Mouse (Mus musculus): ENCODE measurements at regions not wholly inside any gene's neighbourhood (a gene's known extent, or its start where the extent isn't known, plus 50 kb on each side); places are given as distances from the start of the nearest gene placed in this dataset.

DNA sequence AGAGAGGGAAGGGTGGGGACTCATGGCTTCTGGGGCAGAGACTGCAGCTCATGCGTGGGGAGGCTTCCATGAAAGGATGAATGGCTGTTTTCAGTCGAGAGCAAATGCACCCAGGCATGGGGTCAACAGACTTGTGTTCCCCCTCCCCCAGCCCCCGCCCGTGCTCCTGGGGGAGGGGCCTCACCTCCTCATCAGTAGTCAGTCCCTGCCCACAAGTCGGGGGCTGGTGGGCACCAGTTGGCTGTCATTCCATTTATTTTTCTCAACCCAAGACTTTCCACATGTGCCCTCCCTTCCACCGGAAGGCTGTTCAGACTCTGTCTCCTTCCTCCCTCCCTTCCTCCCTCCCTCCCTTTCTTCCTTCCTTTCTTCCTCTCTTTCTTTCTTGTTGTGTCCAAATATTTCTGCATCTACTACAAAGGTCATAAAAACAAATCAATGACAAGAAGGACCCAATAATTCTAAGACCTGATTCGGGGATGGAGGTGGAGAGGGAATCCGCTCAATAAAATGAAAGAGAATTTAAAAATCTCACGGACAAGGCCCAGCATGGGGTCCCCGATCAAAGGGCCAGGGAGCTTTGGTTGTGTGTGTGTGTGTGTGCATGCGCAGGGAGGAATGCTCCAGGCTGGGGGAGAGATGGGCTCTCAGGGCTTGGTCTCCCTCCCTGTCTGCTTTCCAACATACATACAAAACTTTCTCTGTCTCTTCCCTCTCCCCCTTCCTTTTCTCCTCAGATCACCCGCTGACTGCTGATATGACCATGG is 57.7 kb downstream of the Rpl14 start:
- Histone ChIP-seq H3K9ac (no peak overlapping the region), H3K36me3 (ENCODE audit: poor library complexity, severe bottlenecking) (no peaks in the 10 kb centered on the region), H3K27ac (no peak overlapping the region), H3K4me1 (peaks cover 11% of the 10 kb centered on the region), H3K4me2 (no peak overlapping the region), H3K27me3 (no peaks in the 10 kb centered on the region), H3K4me3 (no peak overlapping the region), H3K9me3 (replicated peaks) (peaks cover 5% of the 10 kb centered on the region)
- 41% methylated on average over 12 of the region's 12 CpGs for WGBS
- ATAC-seq = no peak

GRCm38 (mm10) chr9:120629609-120630008 is 58.4 kb downstream of the Rpl14 start:
- Histone ChIP-seq H3K4me2 (no peak overlapping the region), H3K4me1 (peaks cover 11% of the 10 kb centered on the region), H3K9ac (no peak overlapping the region), H3K4me3 (no peak overlapping the region), H3K9me3 (replicated peaks) (peaks cover 5% of the 10 kb centered on the region), H3K27ac (no peak overlapping the region), H3K36me3 (ENCODE audit: poor library complexity, severe bottlenecking) (no peaks in the 10 kb centered on the region), H3K27me3 (no peaks in the 10 kb centered on the region)
- no peak for ATAC-seq
- 79% methylated on average over 11 of the region's 11 CpGs for WGBS

DNA sequence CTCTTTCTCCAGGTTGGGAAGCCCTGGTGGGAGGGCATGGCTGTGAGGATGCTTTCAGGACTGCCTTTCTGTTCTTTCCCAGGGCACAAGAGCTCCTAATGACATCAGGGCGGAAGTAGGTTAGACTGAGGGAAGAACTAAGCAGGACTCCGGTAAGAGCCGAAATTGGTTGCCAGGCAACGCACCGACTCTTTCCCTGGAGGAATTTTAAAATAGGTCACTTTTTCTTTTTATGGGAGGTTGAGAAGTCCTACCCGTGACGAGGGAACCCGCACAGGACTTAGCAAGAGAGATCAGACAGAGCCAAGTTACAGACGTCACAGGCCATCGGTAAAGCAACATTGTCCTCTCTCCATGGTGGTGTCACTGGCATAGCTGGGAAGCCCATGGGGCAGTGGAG is 61.6 kb downstream of the Rpl14 start:
- Histone ChIP-seq H3K36me3 (ENCODE audit: poor library complexity, severe bottlenecking) (no peaks in the 10 kb centered on the region), H3K9ac (no peak overlapping the region), H3K9me3 (replicated peaks) (no peaks in the 10 kb centered on the region; the same call in 1 of the 2 replicates), H3K4me2 (no peak overlapping the region), H3K27ac (no peak overlapping the region), H3K4me3 (no peak overlapping the region), H3K4me1 (peaks cover 11% of the 10 kb centered on the region), H3K27me3 (no peaks in the 10 kb centered on the region)
- 75% methylated on average over 10 of the region's 10 CpGs for WGBS
- no peak for ATAC-seq

DNA sequence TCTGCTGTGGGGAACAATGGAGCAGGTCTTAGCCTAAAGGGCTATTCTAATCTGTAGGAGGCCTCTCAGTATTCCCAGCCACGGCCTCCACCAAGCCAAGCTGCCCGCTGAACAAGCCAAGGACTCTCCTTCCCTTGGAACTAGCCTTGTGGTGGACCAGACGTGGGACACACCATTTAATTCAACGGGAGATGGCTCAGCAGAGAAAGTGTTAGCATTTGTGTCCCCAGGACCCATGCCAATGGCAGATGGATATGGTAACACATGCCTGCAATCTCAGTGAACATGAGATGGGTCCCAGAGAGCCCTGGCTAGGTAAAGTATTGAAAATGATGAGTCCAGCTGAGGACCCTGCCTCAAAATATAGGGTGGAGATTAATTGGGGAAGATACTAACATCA is 71.4 kb downstream of the Rpl14 start:
- no peaks in the 10 kb centered on the region for H3K27me3 ChIP-seq
- H3K4me2 ChIP-seq = no peak overlapping the region
- no peak for ATAC-seq
- H3K27ac ChIP-seq = no peak overlapping the region
- no peak overlapping the region for H3K4me3 ChIP-seq
- peaks cover 6% of the 10 kb centered on the region; the same call in 1 of the 2 replicates for H3K4me1 ChIP-seq
- H3K9ac ChIP-seq = no peak overlapping the region
- 71% methylated on average over 4 of the region's 4 CpGs for WGBS
- no peaks in the 10 kb centered on the region for H3K36me3 ChIP-seq (ENCODE audit: poor library complexity, severe bottlenecking)
- no peaks in the 10 kb centered on the region for H3K9me3 ChIP-seq (replicated peaks)

DNA sequence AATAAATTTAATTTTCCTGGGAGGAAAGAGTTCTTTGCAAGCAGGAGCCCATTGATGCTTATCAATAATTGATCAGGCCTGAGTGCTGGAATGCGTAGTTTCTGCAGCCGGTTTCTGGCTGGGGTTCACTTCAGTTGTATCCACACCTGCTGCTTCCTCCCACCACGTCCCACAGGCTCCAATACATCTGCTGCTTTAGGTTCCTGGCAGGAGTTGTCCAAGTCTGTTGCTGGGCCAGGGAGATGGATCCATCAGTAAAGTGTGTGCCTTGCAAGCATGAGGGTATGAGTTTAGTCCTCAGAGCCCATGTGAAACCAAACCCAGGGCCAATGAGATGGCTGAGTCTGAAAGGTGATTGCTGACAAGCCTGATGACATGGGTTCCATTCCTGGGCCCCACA is 72.1 kb downstream of the Rpl14 start:
- no peak overlapping the region for H3K27ac ChIP-seq
- H3K36me3 ChIP-seq (ENCODE audit: poor library complexity, severe bottlenecking) = no peaks in the 10 kb centered on the region
- no peak for ATAC-seq
- 85% methylated on average over 3 of the region's 3 CpGs for WGBS
- no peaks in the 10 kb centered on the region for H3K27me3 ChIP-seq
- H3K4me1 ChIP-seq = peaks cover 6% of the 10 kb centered on the region; the same call in 1 of the 2 replicates
- no peak overlapping the region for H3K9ac ChIP-seq
- no peak overlapping the region for H3K4me3 ChIP-seq
- H3K9me3 ChIP-seq (replicated peaks) = no peaks in the 10 kb centered on the region
- H3K4me2 ChIP-seq = no peak overlapping the region

DNA sequence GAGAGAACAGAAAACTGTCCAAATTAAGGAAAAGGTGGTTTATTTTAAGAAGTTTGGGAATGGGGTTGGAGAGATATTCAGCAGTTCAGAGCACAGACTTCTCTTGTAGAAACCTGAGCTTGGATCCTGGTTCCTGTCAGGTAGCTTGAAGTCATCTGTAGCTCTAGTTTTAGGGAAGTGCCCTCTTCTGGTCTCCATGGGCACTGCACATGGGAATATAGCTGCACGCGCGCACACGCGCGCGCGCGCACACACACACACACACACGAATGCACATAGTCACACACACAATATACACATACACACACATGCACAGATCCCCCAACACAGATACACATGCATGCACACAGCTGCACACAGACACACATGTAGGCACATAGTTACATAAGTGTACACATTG is 74.5 kb downstream of the Rpl14 start:
- 98% methylated on average over 10 of the region's 10 CpGs for WGBS
- no peak overlapping the region for H3K4me3 ChIP-seq

DNA sequence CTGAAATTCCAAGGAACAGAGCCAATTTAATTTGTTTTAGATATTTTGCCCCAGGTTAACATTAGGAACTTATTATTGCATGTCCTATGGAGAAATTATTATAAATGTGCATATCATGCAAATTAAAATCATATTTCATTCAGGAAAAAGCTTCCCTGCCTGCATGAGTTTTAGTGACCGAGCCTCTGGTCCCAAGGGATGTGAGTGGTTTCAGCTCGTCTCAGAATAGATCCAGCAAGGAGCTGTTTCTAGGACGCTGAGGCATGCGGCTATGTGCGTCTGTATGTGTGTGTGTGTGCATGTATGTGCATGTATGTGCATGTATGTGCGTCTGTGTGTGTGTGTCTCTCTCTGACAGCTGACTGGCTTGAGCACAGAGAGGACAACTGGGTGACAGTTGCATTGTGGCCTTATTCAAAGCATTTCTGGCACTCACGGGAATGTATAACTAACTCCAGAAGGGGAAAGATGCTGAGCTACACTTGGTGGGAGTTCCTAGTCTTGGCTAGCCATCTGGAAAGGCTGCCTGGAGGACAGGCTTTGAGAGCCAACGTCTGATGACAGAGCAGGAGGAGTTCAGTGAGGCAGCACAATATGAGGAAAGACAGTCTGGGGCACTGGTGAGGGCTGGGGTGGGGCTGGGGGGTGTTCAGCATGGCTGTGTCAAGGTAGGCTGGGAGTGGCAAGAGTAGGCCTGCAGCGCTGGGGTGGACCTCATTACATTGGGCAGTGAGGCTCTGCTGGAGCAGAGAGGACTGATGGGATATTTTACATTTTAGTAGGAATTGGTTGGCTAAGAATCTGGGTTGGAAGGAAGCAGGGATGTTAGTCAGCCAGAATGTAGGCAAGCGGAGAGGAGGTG is 75.8 kb downstream of the Rpl14 start:
- Histone ChIP-seq H3K27me3 (no peaks in the 10 kb centered on the region), H3K4me2 (no peak overlapping the region), H3K4me1 (peaks cover 6% of the 10 kb centered on the region; the same call in 1 of the 2 replicates), H3K27ac (no peak overlapping the region), H3K4me3 (no peak overlapping the region), H3K9ac (no peak overlapping the region), H3K36me3 (ENCODE audit: poor library complexity, severe bottlenecking) (no peaks in the 10 kb centered on the region), H3K9me3 (replicated peaks) (no peaks in the 10 kb centered on the region)
- WGBS = 84% methylated on average over 10 of the region's 10 CpGs
- ATAC-seq = peak; percentile 43; the same call in 1 of the 2 replicates

More for the DNA sequence above, 74.5 kb downstream of the Rpl14 start:
- no peak for ATAC-seq
- Histone ChIP-seq H3K4me1 (peaks cover 6% of the 10 kb centered on the region; the same call in 1 of the 2 replicates), H3K4me2 (no peak overlapping the region), H3K9ac (no peak overlapping the region), H3K27ac (no peak overlapping the region), H3K36me3 (ENCODE audit: poor library complexity, severe bottlenecking) (no peaks in the 10 kb centered on the region), H3K27me3 (no peaks in the 10 kb centered on the region), H3K9me3 (replicated peaks) (no peaks in the 10 kb centered on the region)

DNA sequence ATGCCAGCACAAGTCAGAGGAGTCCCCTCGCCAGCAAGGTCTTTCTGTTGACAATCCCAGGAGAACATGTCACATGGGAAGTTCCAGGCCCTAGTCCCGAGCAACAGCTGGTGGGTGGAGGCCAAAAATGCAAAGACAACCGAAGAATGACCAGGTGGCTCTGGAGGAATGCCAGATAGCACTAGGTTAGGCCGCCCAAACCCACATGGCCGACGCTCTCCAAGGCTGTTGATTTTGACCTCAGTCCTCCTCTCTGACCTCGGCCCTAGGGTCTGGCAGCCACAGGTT is 76.4 kb downstream of the Rpl14 start:
- Histone ChIP-seq H3K9me3 (replicated peaks) (no peaks in the 10 kb centered on the region), H3K9ac (no peak overlapping the region), H3K4me2 (no peak overlapping the region), H3K36me3 (ENCODE audit: poor library complexity, severe bottlenecking) (no peaks in the 10 kb centered on the region), H3K27ac (no peak overlapping the region), H3K4me1 (peaks cover 6% of the 10 kb centered on the region; the same call in 1 of the 2 replicates), H3K27me3 (no peaks in the 10 kb centered on the region), H3K4me3 (no peak overlapping the region)
- WGBS = 87% methylated on average over 7 of the region's 7 CpGs
- no peak for ATAC-seq

- WGBS = 83% methylated on average over 14 of the region's 14 CpGs
- no peak for ATAC-seq
- Histone ChIP-seq H3K4me1 (peaks cover 12% of the 10 kb centered on the region; the same call in 1 of the 2 replicates), H3K9ac (no peak overlapping the region), H3K27ac (no peak overlapping the region), H3K4me3 (no peak overlapping the region), H3K36me3 (ENCODE audit: poor library complexity, severe bottlenecking) (no peaks in the 10 kb centered on the region), H3K4me2 (no peak overlapping the region), H3K9me3 (replicated peaks) (no peaks in the 10 kb centered on the region), H3K27me3 (0 out of 2 replicates have a peak, but pooled peaks cover 3% of the 10 kb centered on the region)
Measured at GRCm38 (mm10) chr9:120652733-120653132, 81.5 kb downstream of the Rpl14 start.

DNA sequence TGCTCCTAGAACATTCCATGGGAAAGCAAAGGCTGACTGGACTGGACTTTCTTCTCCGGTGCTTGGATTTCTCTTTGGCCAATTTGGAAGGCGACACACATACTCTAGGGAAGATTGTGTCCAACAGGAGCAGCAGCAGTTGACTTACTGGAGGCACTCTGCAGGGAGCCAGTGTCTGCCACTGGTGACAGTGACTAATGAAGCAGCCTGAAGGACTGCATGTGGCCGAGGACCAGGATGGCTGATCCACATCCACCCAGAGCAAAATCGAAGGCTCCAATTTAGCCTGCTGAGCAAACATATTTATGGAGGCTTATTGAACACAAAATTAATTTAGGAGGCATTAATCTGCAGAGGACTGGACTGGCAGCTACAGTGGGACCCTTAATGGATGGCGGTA is 81.9 kb downstream of the Rpl14 start:
- H3K4me1 ChIP-seq = peaks cover 12% of the 10 kb centered on the region; the same call in 1 of the 2 replicates
- WGBS = 57% methylated on average over 5 of the region's 5 CpGs
- H3K27me3 ChIP-seq = 0 out of 2 replicates have a peak, but pooled peaks cover 3% of the 10 kb centered on the region
- no peaks in the 10 kb centered on the region for H3K9me3 ChIP-seq (replicated peaks)
- ATAC-seq = no peak
- no peaks in the 10 kb centered on the region for H3K36me3 ChIP-seq (ENCODE audit: poor library complexity, severe bottlenecking)
- no peak overlapping the region for H3K27ac ChIP-seq
- H3K9ac ChIP-seq = 0 out of 2 replicates have a peak overlapping the region, but pooled peaks have one; percentile 5
- no peak overlapping the region for H3K4me2 ChIP-seq
- no peak overlapping the region for H3K4me3 ChIP-seq

DNA sequence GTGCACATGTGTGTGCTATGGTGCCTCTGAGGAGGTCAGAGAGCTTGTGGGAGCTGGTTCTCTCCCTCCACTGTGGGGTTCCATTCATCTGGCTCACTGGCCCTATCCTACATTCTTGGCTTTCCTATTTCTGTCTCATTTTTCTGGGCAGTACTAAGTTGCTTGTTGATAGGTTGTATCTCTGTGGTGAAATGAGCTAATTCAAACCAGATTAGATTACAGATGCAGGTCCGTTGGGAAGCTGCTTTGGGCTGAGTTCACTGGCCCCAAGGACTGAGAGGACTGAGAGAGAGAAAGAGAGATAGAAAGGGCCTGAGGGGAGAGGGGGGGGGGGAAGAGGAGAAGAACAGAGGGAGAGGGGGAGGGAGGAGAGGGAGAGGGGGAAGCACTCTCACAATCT is 83.5 kb downstream of the Rpl14 start:
- Histone ChIP-seq H3K9me3 (replicated peaks) (no peaks in the 10 kb centered on the region), H3K4me1 (peaks cover 12% of the 10 kb centered on the region; the same call in 1 of the 2 replicates), H3K27me3 (0 out of 2 replicates have a peak, but pooled peaks cover 3% of the 10 kb centered on the region), H3K36me3 (ENCODE audit: poor library complexity, severe bottlenecking) (no peaks in the 10 kb centered on the region), H3K9ac (no peak overlapping the region), H3K4me3 (no peak overlapping the region), H3K27ac (no peak overlapping the region), H3K4me2 (no peak overlapping the region)
- 38% methylated on average over 1 of the region's 1 CpGs for WGBS
- ATAC-seq = no peak

GRCm38 (mm10) chr9:120656976-120657375 is 85.7 kb downstream of the Rpl14 start:
- Histone ChIP-seq H3K4me1 (peaks cover 12% of the 10 kb centered on the region; the same call in 1 of the 2 replicates), H3K4me3 (no peak overlapping the region), H3K36me3 (ENCODE audit: poor library complexity, severe bottlenecking) (no peaks in the 10 kb centered on the region), H3K4me2 (no peak overlapping the region), H3K9me3 (replicated peaks) (no peaks in the 10 kb centered on the region), H3K27me3 (0 out of 2 replicates have a peak, but pooled peaks cover 3% of the 10 kb centered on the region), H3K27ac (no peak overlapping the region), H3K9ac (no peak overlapping the region)
- WGBS = 15% methylated on average over 6 of the region's 6 CpGs
- no peak for ATAC-seq

Data from forebrain, embryonic 13.5 days (tissue).